Mouse (Mus musculus): ENCODE data around the gene Il4ra. TPM values are rescaled to one million over a fixed set of nuclear protein-coding genes. Genes with fewer than 3 reads are reported as not detected.
A peak's percentile ranks its signal among the peaks of the same experiment; 100 is the strongest.

Gene Il4ra
- total RNA-seq, 1 experiment from 2014 or later = 258 TPM

DNA sequence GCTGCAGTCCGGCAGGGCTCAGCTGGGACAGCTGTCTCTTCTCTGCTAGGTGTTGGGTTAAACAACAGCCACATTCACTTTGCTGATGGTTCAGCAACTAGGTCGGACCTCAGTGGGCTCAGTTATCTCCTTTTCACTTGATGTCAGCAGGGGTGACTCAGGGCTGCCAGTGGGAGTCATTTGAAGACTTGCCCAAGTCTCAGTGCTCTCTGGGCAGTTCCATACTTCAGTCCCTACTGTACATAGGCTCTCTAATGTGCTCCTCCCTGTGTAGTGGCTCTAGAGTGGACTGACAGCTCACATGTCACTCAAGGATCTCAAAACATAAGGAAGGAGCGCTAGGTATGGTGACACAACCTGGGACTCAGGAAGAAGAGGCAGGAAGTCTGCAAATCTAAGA, 8.4 kb upstream of the Il4ra start:
- no peak for ATAC-seq (ENCODE audit: extremely low read depth, insufficient number of reproducible peaks, low FRiP score, poor library complexity, severe bottlenecking)

DNA sequence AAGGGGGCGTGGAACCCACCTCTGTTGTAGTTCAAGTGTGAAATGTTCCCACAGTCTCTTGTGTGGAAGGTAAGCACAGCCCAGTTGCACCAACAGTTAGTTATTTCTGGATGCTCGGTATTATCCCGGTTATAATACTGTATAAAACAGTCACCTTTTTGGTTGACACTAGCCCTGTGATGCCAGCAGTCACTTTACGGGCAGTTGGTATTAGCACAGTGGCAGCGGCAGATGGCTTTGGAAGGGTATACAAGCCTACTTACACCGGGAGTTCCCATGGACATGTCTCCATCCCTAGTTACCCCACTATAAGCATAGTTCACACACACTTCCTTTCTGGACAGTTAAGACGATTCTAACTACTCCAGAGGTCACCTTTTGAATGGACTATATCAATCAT, 6.6 kb upstream of the Il4ra start:
- ATAC-seq (ENCODE audit: extremely low read depth, insufficient number of reproducible peaks, low FRiP score, poor library complexity, severe bottlenecking) = no peak

DNA sequence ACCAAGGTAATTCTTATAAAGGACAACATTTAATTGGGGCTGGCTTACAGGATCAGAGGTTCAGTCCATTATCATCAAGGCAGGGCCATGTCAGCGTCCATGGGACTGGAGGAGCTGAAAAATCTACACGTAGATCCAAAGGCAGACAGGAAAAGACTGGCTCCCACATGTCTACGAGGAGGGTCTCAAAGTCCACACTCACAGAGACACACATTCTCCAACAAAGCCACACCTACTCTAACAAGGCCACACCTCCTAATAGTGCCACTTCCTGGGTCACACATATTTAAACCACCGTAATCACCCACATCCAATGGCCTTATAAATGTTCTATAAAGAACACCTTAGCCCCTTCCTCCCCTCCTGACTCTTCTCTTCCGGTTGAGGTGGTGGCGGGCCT, 5.2 kb upstream of the Il4ra start:
- no peak for ATAC-seq (ENCODE audit: extremely low read depth, insufficient number of reproducible peaks, low FRiP score, poor library complexity, severe bottlenecking)

DNA sequence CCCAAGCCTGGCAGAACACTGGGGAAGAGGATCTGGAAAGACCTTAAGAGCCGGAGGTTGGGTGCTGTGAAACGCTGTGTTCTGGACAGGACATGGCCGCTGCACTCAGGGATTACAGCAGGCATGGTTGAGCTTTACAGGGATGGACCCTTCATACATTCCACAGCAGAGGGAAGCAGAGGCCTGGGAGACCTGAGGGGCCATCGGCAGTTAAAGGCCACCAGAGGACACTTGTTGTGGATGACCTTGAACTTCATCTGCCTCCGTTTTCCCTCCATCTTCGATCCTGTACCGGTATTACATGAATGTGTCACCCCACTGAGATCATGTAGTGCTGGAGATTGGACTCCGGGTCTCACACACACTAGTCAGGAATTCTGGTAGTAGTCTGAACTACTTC, 2.0 kb upstream of the Il4ra start:
- no peak for ATAC-seq (ENCODE audit: extremely low read depth, insufficient number of reproducible peaks, low FRiP score, poor library complexity, severe bottlenecking)

DNA sequence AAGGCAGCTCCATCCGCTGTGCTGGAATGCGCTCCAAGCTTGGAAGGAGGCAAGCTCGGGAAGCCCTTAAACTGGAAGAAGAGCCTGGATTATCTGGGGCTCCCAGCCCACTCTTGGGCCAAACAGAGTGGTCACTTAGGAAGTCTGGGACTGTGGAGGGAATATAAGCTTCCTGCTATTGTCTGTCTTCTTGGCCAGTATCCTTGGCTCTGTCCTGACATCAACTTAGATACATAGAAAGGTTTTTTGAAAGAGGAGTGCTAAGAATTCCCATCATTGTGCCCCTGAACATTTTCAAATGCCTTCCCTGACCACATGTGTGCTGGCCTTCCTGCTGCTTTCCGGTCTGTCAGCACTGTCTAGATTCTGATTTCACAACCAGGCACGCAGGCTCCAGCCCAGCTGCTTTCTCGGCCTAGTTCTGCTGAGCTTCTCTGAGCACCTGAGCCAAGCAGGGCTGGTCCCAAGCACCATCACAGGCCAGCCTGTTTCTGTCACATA, 989 bp upstream of the Il4ra start:
- ATAC-seq (ENCODE audit: extremely low read depth, insufficient number of reproducible peaks, low FRiP score, poor library complexity, severe bottlenecking) = no peak

DNA sequence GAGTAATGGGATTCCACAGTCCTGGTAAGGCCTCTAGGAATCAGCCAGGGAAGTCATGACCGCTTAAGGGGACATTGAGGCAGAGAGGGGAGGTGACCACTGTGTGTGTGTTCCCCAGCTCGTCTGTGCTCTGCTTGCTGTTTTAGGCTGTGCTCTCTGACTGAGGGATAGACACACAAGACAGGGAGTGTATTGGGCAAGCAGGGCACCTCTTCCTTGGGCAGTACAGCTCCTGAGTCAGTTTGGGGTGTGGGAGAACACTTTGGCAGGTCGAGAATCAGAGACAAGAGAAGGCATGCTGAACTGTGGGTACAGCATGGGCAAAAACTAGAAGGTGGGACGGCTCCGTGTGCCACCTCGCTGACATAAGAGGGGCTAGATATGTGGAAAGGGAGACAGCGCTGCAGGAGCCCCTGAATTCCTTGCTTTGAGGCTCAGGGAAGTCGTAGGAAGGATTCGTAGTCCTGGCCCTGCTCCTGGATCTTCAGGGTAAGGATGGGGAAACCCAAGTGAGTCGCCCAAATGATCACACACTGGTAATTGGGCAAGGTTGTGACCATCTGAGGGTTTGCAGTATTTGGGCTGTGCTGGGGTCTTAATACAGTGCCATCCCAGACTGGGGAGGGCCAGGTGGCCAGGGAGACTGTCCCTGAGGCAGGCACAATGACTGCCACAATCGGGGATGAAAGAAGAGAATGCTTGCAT, 1.1 kb downstream of the Il4ra start:
- no peak for ATAC-seq (ENCODE audit: extremely low read depth, insufficient number of reproducible peaks, low FRiP score, poor library complexity, severe bottlenecking)

GRCm38 (mm10) chr7:125553653-125554428, 1.9 kb downstream of the Il4ra start:
- ATAC-seq (ENCODE audit: extremely low read depth, insufficient number of reproducible peaks, low FRiP score, poor library complexity, severe bottlenecking) = no peak

DNA sequence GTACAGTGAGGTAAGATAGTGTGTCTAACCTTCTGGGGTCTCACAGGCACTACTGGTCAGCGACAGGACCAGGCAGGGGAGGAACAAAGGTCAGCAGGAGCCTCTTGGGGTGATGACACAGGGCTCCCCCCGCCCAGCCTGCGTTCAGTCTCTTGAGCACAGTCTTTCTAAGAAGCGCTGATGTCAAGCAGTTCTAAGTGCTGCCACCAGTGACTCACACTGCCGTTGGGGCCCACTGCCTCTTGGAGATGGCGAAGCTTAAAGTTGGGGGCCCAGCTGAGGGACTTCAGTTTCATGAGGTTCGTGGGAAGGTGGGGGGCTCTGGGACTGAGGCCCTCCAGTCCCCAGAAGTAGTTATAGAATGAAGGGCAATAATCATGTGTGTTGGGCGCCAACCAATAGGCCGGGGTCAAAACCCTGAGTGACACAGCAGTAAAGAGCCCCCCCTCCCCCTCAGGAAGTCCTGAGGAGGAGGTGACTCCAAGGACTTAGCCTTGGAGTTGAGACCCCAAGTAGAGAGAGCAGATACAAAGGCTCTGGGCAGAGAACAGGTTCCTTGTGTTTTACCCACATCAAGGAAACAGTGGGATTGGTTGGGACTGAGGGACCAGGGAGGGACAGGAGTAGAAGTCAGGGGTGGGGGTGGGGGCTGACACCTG, 2.7 kb downstream of the Il4ra start:
- ATAC-seq (ENCODE audit: extremely low read depth, insufficient number of reproducible peaks, low FRiP score, poor library complexity, severe bottlenecking) = no peak

DNA sequence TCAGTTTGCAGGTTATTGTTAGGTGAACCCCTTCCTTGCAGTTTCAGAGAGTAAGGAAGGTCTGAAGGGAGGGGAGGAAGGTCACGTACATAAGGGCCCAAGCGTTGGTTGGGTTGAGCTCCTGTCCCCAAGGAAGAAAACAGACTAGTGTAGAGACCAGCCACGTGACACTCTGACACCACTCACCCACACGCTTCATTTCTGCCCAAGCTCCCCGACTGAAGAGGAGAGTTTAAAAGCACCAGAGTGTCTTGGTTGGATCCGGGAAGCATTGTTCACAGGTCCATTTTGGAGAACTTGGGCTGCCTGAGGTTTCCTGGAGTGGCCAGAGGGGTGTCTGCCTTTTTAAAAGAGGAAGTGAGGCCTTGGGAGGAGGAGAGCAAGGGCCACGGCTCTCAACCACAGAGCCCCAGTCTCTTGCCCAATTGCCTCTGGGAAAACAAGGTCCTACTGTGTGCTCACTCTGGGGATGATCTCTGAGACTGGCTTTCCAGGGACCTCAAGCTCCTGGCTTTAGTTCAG, 3.5 kb downstream of the Il4ra start:
- peak; percentile 44 for ATAC-seq (ENCODE audit: extremely low read depth, insufficient number of reproducible peaks, low FRiP score, poor library complexity, severe bottlenecking)

GRCm38 (mm10) chr7:125556096-125556495, 4.2 kb downstream of the Il4ra start:
- no peak for ATAC-seq (ENCODE audit: extremely low read depth, insufficient number of reproducible peaks, low FRiP score, poor library complexity, severe bottlenecking)

DNA sequence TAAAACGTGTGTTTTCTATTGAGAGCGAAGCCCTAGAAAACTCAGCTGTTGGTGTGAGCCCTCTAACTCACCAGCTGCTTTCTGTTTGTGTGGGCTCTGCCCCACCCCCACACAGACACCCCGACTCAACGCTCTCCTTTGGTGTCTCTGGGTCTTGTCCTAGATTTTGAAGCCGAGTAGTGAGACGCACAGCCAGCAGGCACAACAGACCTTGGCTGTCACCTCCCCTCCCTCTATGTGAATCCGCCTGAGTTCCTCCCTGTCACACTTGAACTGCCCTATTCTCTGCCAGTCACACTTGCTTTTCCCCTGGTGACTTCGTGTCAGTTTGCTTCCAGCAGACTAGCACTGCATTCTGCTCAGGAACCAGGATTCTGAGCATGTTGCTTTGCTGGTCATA, 4.9 kb downstream of the Il4ra start:
- no peak for ATAC-seq (ENCODE audit: extremely low read depth, insufficient number of reproducible peaks, low FRiP score, poor library complexity, severe bottlenecking)

GRCm38 (mm10) chr7:125558401-125558945, 6.6 kb downstream of the Il4ra start:
- no peak for ATAC-seq (ENCODE audit: extremely low read depth, insufficient number of reproducible peaks, low FRiP score, poor library complexity, severe bottlenecking)

DNA sequence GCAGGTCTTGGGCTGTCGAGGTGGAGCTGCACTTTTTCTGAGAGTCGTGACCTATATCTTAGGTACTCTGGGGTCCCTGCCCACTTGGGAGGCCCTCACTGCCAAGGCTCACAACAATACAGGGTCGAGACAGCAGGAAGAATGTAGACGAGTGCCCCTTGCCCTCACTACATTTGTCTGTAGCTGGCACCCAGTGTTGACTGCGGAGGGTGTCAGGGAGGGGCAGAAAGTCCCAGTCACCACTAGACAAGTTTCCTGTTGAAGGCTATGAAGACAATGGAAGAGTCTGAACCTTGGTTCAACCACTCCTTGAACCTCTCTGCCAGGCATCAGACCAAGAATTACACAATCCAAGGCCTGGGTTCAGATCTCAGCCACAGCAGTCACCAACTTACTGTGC, 7.1 kb downstream of the Il4ra start:
- no peak for ATAC-seq (ENCODE audit: extremely low read depth, insufficient number of reproducible peaks, low FRiP score, poor library complexity, severe bottlenecking)

- no peak for ATAC-seq (ENCODE audit: extremely low read depth, insufficient number of reproducible peaks, low FRiP score, poor library complexity, severe bottlenecking)
Measured at GRCm38 (mm10) chr7:125559537-125559936, 7.6 kb downstream of the Il4ra start.

DNA sequence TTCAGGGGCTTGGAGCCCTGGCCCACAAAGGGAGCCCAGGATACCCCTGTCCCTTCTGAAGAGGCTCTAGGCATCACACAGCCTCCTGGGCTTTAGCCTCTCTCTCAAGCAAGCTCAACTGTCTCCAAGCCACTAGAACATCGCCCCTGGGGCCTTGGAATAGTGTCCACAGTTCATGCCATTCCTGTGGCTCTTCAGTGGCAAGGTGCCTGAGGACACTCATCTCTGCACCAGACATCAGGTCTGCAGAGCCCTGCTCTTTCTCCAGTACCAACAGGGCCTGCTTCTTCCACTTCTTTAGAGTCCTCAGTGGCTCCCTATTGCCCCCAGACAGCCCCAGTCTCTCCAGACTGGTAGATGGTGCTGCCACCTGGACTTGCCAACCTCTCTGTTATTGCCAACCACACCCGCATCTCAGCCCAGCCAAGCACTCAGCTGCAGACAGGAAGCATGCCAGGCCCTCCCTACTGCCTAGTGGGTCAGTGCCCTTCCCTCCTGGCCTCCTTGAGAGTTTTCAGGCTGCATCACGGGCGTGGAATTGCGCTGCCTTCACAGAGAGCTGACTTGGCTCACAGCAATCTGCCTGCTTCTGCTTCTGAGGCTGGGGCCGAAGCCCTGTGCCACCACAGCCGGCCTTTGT, 8.3 kb downstream of the Il4ra start:
- ATAC-seq (ENCODE audit: extremely low read depth, insufficient number of reproducible peaks, low FRiP score, poor library complexity, severe bottlenecking) = no peak

DNA sequence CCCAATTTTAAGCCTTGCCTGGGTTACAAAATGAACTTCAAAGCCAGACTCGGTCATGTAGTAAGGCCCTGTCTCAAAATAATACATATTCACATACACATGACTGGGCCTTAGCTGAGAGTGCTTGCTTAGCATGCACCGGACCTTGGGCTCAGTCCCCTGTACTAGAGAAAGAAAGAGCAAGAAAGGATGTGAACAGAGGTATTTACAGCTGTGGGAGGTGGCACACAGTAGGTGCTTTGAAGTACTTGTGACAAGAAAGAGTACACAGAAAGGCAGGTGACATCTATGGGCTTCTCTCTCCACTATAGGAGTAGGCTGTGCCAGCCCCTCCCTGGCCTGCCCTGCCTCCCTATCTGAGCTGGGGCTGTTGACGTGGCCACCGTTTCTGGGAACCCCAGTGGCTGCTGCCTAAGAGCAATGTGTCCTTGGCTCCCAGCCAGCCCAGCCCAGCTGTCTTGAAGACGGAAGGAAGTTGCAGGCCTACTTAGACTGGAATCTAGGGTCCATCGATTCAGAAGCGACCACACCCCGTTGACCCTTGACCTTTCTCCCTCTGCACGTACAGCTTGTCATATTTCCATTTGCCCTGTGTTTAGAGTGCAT, 9.3 kb downstream of the Il4ra start:
- peak; percentile 71 for ATAC-seq (ENCODE audit: extremely low read depth, insufficient number of reproducible peaks, low FRiP score, poor library complexity, severe bottlenecking)

DNA sequence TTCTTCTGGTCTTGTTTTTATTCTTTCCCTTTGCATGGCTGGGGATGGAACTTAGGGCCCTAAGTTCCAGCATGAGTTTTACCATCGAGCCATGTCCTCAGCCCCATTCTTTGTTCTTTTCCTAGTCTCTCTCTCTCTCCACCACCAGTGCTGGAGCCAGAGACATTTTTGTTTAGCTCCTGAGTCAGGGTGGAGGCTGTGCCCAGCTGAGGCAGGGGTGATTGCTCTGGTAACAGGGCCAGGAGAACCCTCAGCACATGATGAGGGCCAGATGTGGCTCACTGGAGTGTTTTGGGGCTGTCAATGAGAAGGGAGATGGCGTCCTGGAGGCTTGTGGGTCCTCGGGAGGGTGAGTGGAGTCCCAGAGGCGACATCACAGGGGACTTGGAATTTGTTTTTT, 10.5 kb downstream of the Il4ra start:
- no peak for ATAC-seq (ENCODE audit: extremely low read depth, insufficient number of reproducible peaks, low FRiP score, poor library complexity, severe bottlenecking)

DNA sequence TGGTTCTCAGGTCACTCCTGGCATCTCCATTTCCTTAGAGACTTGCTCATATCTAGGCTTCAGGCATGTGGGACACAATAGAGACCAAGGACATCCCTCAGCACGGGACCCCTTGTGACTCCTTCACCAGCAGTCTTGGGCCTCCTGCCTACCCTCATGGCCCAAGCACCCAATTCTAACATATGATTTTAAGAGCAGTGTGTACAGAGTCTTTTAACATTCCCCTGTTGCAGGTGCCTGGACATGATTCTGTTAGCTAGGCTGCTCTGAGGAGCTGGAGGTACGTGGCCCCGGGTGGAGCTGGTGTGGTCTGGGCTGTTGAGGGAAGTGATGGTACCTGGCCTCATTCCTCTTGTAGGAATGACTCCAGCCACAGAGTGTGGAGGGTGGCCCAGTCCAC, 11.2 kb downstream of the Il4ra start:
- ATAC-seq (ENCODE audit: extremely low read depth, insufficient number of reproducible peaks, low FRiP score, poor library complexity, severe bottlenecking) = no peak

All from neutrophil, adult 5-6 weeks (primary cell).